Mouse (Mus musculus) embryonic fibroblast, embryonic 13.5 days (primary cell): ENCODE results near the gene Icam4.
A peak's percentile ranks its signal among the peaks of the same experiment; 100 is the strongest.

ENCODE experiments used
- CTCF ChIP-seq: IDR thresholded peaks from 2 replicates; pipeline ENCODE4 v1.5.1; 2011; ENCODE audit warnings: mild to moderate bottlenecking, control low read depth, low read length, moderate library complexity, borderline replicate concordance; ENCODE audit not compliant: insufficient read depth
- POLR2A ChIP-seq: IDR thresholded peaks from 2 replicates; pipeline ENCODE4 v1.6.1; 2011; ENCODE audit warnings: low read depth, mild to moderate bottlenecking, control low read depth, low read length, moderate library complexity

GRCm38 (mm10) chr9:21031251-21031895 is 2.2 kb downstream of the Icam4 start:
- TF ChIP-seq POLR2A (peak; percentile 55), CTCF (no peak)
